Mouse (Mus musculus): ENCODE data around the gene Rnaseh1.

Rnaseh1 gene

DNA sequence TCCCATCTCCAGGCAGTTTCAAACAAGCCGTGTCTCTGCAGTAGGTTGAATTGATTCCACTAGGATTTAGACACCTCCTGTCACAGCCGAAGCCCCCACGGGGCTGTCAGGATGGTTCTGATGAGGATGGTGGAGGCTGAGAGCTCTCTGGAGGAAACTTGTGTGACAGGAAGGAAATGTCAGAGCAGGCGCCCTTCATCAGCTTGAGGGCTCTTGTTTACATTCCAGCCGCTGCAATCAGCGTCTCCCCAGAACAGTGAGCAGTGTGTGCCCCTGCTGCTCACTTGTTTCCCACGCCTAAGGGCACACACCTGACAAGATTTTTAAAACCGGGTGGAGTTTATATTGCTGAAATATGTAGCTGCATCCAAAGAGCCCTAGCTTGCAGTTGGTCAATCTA lies 17.9 kb downstream of the Rnaseh1 start:
- DNase-seq (ENCODE audit: low spot score in 2 of 2): no peak

DNA sequence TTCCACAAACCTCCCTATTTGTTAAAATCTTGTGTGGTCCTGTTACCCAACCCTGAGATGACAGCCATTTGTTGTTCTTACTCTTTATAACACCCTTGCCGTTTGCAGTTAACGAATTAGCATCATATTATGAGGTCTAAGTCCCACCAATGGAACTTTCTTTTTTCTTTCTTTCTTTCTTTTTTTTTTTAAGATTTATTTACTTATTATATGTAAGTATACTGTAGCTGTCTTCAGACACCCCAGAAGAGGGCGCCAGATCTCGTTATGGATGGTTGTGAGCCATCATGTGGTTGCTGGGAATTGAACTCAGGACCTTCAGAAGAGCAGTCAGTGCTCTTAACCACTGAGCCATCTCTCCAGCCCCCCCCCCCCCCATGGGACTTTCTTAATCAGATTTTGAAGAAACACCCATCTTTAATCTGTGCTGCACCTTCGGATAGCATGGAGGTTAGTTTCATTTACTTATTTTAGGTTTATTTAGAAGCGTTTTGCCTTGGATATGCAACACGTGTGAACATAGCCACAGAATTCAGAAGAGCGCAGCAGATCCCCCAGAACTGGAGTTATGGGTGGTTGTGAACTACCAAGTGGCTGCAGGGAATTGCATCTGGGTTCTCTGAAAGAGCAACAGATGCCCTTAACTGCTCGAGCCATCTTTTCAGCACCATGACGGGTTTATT lies 24.8 kb downstream of the Rnaseh1 start:
- no peak for DNase-seq (ENCODE audit: low spot score in 2 of 2)

DNA sequence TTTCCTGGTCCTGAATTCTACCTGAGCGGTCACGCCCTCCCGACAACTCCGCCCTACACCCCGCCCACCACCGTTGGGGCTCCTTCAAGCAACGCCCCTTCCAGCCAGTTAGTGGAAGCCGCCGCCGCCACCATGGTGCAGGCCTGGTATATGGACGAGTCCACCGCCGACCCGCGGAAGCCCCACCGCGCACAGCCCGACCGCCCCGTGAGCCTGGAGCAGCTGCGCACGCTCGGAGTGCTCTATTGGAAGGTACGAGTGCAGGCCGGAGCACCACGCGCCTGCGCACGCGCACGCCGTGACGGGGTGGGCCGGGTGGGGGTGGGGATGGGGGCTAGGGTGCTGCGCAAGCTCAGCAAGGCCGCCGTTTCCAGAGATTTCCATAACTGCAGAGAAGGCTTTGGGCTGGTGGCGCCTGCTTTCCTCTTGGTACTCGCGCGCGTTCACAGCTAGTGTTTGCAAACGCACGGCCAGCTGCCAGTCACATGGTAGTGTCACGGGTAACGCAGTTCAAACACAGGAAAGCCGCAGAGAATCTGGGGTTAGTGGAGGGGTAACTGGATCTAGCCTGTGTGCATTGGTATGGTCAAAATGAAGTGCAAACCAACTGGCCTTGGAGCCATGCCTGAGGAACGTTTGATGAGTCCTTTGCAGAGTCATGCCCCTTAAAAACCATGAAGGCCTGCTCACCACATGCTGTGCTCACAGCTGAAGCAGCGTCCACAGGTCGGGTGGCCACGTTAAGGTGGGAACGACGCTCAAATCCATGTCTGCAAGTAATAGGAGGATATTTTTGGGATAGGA lies 25.9 kb downstream of the Rnaseh1 start, which contains the start of gene Adi1:
Gene Adi1 (plus strand): TSS at position 111 of the 804 bp plus-strand sequence.
- DNase-seq (ENCODE audit: low spot score in 2 of 2): peak; percentile 85 to 87

DNA sequence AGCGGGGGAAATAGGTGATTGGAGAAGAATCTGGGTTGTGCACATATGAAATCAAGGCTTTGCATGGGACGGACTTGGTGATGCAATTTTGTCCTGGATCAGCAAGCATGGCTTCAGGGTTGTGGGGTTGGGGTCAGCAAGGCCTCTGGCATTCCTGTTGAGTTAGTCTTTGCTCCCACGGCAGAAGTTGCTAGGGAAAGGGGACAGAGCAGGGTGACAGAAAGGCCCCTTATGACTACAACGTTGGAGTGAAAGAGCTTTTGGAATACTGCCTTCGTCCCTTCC lies 26.5 kb downstream of the Rnaseh1 start:
- no peak for DNase-seq (ENCODE audit: low spot score in 2 of 2)

DNA sequence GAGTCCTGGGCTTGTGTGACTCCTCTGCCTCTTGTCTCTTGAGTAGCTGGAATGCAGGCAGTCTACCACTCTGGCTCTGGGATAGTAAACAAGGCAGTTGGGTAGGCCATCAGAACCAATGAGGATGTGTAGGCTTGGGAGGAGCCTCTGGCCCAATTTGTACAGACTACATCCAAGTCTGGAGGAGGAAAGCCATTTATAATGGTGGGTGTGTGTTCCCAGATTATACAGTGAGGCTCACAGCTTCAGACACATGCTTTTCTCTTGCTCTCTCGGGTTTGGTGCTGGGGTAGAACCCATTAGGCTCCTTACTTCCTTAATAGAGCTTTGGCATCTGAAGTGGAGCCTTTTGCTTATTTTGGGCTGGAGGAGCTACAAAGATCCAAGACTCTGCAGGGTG lies 35.3 kb downstream of the Rnaseh1 start:
- DNase-seq (ENCODE audit: low spot score in 2 of 2): no peak

DNA sequence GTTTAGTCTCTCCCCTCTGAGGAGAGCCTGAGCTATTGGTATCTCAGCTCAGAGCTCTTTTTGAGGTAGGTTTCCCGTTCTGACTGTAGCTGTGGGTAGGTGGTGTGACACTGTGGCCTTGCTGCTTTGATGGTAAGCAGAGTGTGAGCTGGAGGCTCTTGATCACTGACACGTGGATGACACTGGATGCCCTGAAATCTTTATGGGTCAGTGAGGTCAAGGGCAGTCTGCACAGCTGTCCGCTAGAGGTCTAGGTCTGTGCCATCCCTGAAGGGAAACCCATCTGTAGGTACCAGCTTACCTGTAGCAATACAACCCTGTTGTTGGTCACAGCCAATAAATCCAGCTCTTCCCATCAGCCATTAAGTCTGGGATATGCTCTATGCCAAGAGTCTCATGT lies 36.4 kb downstream of the Rnaseh1 start:
- no peak for DNase-seq (ENCODE audit: low spot score in 2 of 2)

DNA sequence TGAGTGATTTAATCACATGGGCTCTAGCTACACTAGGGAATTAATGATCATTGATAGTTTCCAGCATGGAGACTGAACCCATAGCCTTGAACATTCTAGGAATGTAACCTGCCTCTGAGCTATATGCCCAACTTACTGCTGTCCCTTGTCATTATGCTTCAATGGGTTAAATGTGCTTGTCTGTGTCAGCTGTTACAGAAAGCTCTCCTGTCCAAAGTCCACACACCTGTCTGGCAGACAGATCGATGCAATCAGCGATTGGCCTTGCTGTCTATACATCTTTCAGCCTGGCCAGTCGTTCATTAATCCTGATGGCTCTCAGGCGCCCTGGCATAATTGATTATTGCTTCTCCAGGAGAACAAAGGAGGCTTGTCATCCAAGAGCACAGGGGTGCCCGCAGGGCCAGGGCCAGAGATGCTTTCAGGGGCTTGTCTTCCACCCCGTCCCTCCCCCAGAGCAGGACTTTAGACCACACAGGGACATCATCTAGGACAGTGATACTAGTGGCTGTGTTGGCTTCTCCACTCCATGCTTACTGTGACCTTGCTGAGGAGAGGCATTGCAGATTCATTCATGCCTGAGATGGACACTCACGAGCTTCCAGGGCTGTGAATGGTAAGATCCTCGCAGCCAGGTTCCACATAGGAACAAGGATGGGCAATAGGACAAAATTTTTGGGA lies 36.9 kb downstream of the Rnaseh1 start:
- DNase-seq (ENCODE audit: low spot score in 2 of 2): no peak

DNA sequence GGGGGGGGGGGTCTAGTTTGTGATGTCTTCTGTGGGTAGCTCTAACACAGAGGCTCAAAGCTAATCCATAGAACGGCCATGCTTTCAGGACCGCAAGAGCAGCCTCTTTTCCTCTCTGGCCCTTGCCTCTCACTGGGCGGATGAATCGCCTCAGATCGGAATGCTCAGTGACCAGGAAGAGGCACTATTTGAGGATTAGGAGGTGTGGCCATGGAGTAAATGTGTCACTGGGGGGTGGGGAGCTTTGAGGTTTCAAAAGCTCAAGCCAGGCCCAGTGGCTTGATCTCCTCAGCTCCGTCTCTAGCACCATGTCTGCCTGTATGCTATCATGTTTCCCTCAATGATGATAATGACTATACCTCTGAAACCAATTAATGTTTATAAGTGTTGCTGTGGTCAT lies 39.6 kb downstream of the Rnaseh1 start:
- DNase-seq (ENCODE audit: low spot score in 2 of 2): no peak

DNA sequence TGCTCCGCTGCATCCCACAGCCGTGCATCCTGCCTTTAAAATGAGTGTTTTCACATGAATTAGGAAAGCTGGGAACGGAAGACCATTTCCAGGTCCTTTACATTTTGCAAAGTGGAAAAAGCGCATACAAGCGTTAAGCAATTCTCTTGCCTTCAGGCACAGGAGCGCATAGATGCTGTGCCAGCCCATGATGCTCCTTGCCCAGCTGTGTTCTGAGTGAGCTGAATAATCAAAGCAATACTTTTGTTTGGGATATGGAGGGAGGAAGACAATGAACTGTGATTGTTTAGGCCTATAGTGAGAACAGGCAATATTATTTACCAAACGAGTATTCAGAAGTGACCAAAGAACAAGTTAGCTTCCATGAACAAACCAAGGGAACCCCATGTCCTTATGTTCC lies 41.3 kb downstream of the Rnaseh1 start:
- no peak for DNase-seq (ENCODE audit: low spot score in 2 of 2)

DNA sequence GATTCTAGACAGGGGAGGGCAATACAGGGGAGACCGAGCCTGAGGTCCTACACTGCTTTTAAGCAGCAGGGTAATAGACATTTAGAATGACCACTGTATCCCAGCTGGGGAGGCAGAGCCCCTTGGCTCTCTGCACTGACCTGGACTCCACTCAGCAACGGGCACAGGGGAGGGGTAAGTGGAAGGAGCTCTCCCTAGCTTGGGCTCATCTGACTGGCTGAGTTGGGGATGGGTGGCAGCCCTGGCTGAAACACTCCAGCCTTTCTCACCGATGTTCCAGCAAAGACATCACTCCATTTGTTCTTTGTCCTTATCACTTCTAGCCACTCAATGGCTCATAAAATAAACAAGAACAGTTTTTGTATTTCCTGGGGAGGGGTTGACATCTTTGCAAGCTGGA lies 44.3 kb downstream of the Rnaseh1 start:
- DNase-seq (ENCODE audit: low spot score in 2 of 2): no peak

DNA sequence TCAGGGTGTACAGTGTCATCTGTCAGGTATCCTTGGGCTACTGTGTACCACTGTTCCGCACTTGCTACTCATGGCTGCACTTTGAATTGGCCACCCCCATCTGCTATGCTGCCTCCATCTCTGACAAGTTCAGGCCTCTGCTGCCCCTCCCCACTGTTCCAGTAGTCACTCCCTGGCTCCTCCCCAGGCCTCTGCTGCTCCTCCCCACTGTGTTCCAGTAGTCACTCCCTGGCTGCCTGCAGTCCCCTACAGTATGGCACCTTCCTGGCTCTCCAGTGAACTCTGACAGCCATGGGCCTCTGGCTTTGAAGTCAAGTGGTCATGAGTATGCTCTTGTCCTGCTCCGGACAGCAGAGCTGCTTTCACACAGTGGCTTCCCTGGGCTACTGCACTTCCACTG lies 44.8 kb downstream of the Rnaseh1 start:
- no peak for DNase-seq (ENCODE audit: low spot score in 2 of 2)

DNA sequence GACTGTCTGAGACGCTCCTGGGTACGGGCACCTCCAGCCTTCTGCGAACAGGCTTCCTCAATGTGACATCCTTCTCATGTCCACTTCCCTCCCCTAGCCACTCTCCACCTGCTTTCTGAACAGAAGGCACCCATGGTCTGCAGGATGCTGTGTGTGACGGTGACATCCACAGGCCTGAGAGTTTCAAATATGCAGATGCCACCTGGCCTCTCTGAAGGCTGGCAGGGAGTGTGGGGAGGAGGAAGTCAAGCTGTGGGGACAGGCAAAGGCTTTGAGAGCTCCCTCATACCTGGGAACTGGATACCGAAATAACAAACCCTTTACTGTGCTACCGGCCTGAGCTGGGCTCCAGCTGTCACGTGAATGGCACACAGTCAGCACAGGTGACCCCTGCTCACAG lies 45.4 kb downstream of the Rnaseh1 start:
- no peak for DNase-seq (ENCODE audit: low spot score in 2 of 2)

DNA sequence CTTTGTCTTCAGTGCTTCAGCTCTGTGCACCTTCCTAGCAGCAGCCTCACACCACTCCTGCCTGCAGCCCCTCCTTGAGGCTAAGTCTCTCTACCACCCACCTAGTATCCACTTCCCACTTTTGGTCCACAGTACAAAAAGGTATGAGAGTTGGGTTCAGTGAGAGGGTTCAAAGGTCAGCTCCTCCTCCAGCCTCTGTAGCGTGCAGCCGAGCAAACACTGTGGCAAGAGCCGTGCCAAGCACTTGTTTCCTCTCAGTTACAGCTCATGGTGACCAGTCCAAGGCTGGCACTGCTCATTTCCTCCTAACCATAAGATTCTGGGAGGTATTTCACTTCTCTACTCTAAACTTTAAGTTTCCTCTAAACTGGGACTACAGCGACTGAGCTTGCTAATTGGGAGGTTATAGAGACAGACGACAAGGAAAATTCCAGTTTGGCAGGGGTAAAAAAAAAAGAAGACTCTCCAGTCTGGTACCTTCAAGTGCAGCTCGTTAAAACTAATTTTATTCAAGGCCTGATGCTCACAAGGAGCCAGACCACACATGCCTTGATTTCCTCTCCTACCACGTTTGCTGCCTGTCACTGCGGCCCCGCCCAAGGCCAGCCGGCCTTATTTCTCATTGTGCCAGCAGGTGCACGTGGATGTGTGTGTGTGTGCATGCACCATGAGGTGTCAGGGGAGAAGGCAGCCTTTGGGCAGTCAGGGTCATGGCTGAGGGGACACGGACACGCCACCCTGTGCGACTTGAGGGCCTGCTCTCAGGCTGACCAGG lies 48.6 kb downstream of the Rnaseh1 start:
- DNase-seq (ENCODE audit: low spot score in 2 of 2): no peak

DNA sequence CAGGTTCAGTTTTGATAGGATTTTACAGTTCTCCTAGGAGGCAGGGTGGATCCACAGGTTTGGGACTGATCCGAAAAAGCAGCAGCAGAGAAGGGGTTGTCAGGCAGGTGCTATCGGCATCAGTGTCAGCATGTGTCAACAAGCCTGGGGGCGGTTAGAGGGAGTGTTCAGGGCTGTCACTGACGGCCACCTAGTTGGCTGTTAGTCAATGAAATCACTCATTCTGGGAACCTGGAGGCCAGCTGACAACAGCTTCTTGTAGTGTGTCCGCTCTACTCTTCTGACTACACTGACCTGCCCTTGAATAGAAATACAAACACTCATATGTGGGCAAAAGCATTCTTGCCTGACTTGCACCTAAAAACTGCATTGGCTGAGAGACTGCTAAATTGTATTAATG lies 49.7 kb downstream of the Rnaseh1 start:
- no peak for DNase-seq (ENCODE audit: low spot score in 2 of 2)

DNA sequence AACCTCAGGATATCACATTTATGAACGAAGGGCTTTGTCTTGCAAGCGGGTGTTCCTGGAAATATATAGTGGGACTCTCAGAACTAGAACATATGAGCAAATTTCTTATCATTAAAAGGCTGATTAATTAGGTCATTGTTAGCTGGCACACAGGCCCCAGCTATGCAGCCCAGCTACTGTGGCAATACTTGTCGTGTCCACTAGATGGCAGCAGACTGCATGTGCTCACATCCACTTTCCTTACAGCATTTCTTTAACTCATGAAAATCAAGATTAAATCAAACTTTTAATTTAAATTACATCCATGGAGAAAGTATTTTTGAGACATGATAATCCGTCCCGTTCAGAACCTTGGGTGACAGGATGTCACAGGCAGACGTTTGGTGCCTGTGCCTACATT lies 50.3 kb downstream of the Rnaseh1 start:
- DNase-seq (ENCODE audit: low spot score in 2 of 2): peak in 1 of 2 experiments; percentile 76

DNA sequence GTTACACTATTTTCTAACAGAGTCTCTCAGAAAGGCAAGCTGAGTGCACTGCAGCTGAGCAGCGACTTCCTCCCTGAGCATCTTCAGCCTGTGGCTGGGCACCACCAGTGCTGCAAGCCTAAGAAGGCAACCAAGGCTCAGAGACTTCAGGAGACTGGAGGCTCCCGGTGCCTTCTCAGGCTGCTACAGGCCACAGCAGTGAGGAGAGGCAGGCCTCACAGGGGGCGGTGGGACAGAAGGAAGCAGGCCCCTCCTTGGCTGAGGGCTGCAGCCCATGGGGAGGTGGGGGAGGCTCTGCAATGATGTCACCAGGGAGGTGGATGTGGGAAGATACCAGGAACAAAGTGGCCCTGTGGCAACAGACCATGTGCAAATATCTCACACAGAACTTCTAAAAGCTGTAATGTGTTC lies 50.7 kb downstream of the Rnaseh1 start:
- DNase-seq (ENCODE audit: low spot score in 2 of 2): peak in 1 of 2 experiments; percentile 36

DNA sequence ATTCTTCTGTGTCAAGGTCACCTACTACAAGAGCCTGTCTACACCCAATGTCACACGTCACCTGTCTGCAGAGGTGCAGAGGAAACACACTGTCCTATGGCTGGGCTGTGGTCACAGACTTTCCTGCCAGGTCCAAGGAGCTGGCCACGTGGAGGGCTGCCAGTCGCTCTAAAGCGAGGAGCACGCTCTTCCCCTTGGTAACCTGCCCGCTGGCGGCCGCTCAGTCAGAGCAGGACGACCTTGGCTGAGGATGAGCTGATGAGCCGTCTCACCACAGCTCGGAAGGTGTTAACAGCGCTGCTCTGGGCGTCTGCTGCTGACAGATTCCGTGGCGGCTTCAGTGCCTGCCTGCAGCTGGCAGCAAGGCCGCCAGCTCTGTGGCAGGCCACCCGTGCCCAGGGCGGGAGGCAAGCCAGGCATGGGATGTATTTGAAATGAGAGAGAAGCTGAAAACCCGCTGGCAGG lies 51.2 kb downstream of the Rnaseh1 start:
- DNase-seq (ENCODE audit: low spot score in 2 of 2): peak; percentile 66 to 71

DNA sequence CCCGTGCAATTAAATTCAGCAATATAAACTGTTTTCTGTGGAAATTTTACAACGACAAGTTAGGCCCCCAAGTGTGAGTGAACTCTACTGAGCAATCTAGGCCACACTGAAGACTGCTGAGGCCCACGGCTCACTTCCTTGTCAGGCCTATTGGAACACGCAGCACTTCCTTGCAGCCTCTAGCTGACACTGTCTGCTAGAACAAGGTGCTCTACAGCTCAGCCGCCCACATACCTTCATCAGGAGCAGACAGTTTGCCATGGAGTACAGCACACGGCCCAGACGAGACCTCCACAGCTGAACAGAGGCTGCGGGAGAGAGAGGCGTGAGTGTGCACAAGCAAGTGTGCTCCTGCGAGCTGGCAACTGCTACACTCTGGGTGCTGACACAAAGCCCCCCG lies 51.9 kb downstream of the Rnaseh1 start:
- DNase-seq (ENCODE audit: low spot score in 2 of 2): peak in 1 of 2 experiments; percentile 38

DNA sequence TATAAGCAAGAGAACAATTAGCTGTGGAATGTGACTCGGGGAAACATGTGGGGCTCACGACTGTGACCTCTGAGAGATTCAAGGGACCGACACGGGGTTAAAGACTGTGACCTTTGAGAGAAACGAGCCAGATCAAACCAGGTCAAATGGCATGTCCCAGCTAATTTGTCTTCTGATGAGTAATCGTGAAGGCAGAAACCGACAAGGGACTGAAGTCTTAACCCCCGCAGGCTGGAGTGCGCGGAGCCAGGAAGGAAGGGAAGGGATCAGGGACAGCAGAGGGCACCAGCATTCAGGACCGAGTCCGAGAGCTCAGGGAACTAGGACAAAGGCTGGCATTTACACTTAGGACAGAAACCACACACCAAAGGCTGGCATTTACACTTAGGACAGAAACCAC lies 55.0 kb downstream of the Rnaseh1 start:
- no peak for DNase-seq (ENCODE audit: low spot score in 2 of 2)

DNA sequence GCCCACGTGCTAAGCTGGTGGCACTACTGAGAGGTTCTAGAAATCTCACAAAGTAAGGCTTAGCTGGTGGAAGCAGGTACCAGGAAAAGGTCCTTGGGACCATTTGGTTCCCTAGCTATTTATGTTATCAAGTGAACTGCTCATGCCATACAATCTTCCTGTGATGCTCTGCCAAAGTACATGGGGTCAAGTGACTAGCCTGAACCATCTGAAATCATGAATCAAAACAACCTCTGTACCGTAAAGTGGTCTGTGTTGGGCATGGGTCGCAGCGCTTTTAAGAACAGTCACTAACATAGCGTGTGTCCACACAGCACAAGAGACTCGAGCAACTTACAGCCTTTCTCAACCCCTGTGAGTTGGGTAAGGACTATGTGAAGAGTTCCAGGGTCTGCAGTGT lies 55.8 kb downstream of the Rnaseh1 start:
- no peak for DNase-seq (ENCODE audit: low spot score in 2 of 2)

DNA sequence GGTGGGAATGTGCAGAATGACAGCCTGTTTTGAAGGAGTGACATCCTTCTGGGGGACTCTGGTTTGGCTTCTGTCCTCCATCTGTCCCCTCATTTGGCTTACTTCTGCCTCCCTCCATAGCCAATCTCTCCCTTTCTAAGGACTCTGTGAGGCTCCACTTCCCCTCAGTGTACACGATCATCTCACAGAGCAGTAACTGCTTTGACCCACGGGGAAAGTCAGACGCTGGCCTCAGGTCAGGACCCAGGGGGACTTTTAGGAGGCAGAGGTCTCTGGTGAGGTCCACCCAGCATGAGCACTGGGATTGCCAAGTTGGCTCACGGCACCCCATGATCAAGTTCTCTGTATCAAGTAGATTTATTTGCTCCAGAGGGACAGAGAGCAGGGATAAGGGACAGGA lies 58.8 kb downstream of the Rnaseh1 start:
- DNase-seq (ENCODE audit: low spot score in 2 of 2): no peak

Measured in frontal cortex, postnatal 10 days (tissue).